Mouse (Mus musculus) ES-E14 (cell line): ENCODE measurements around the gene Ltf.

Source experiments
- CHD2 ChIP-seq: IDR thresholded peaks from 2 replicates; pipeline ENCODE4 v1.6.1; 2014; ENCODE audit warnings: mild to moderate bottlenecking, low read depth, low read length, inconsistent platforms
- MAFK ChIP-seq: IDR thresholded peaks from 2 replicates; pipeline ENCODE4 v1.6.1; 2014; ENCODE audit warnings: mild to moderate bottlenecking, low read depth, low read length, inconsistent platforms; ENCODE audit not compliant: insufficient read depth
- ZC3H11A ChIP-seq: IDR thresholded peaks from 2 replicates; pipeline ENCODE4 v1.6.1; 2012; ENCODE audit warnings: low read depth, mild to moderate bottlenecking, inconsistent platforms, low read length, borderline replicate concordance
- ZNF384 ChIP-seq: IDR thresholded peaks from 2 replicates; pipeline ENCODE4 v1.6.1; 2012; ENCODE audit warnings: low read depth, low read length, inconsistent platforms

GRCm38 (mm10) chr9:110994716-110995172, 24.3 kb upstream of the Ltf start:
- TF ChIP-seq ZNF384: no peak
- no peak for TF ChIP-seq MAFK
- no peak for TF ChIP-seq ZC3H11A
- no peak for TF ChIP-seq CHD2
